Mouse (Mus musculus): ENCODE measurements around the gene Prickle2. TPM values are rescaled to one million over a fixed set of nuclear protein-coding genes. Genes with fewer than 3 reads are reported as not detected.
A peak's percentile ranks its signal among the peaks of the same experiment; 100 is the strongest.

Prickle2 gene
- polyA plus RNA-seq, 1 experiment from 2014 or later, result 13.6 TPM

DNA sequence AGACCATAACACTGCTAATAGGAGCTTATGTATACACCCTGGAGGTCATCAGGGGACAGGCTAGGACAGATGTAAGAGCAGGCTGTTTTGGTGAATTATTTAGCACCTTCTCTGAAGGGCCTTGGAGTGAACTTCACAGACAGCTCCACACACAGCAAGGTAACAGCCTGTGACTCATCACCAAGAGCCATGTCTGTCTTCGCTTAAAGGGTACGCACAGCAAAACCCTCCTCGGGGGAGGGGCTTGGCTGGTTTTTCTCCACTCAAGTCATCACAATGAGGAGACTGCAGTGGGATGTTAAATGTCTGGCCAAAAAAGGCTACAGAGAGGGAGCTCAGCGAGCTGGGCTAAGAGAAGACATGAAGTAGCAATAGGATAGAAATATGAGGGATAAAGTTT is 206.5 kb downstream of the Prickle2 start:
- Histone ChIP-seq H3K36me3 (ENCODE audit: control insufficient read depth, insufficient read depth, low read length) (no peaks in the 10 kb centered on the region), H3K4me1 (ENCODE audit: control insufficient read depth, insufficient read depth, low read depth, low read length) (no peaks in the 10 kb centered on the region), H3K4me3 (ENCODE audit: low read length) (no peak overlapping the region), H3K9ac (ENCODE audit: low read depth, low read length) (no peak overlapping the region), H3K4me2 (ENCODE audit: low read length) (no peak overlapping the region), H3K27ac (ENCODE audit: low read depth, low read length) (no peak overlapping the region), H3K9me3 (ENCODE audit: control insufficient read depth, low read length) (no peaks in the 10 kb centered on the region), H3K27me3 (replicated peaks; ENCODE audit: control insufficient read depth, insufficient read depth, low read length) (no peaks in the 10 kb centered on the region)
- no peak for ATAC-seq
- WGBS, result 83% methylated on average over 4 of the region's 4 CpGs

DNA sequence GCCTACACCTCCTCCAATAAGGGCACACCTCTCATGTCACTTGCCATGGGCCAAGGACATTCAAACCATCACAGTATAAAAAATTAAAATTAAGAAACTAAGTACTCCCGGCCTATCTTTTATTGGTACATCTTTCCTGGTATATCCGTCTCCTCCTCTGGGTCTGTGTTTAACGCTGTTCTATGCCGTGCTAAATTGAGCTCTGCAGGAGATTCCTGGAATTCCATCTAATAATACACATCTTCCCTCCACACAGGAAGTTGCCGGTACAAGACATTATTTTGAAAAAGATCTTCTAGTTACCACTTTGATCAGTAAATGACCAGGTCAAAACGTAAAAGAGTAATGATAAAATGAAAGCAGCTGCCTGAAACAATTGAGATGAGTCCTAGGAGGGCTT is 207.4 kb downstream of the Prickle2 start:
- Histone ChIP-seq H3K9ac (ENCODE audit: low read depth, low read length) (no peak overlapping the region), H3K4me1 (ENCODE audit: control insufficient read depth, insufficient read depth, low read depth, low read length) (no peaks in the 10 kb centered on the region), H3K4me3 (ENCODE audit: low read length) (no peak overlapping the region), H3K9me3 (ENCODE audit: control insufficient read depth, low read length) (no peaks in the 10 kb centered on the region), H3K36me3 (ENCODE audit: control insufficient read depth, insufficient read depth, low read length) (no peaks in the 10 kb centered on the region), H3K27ac (ENCODE audit: low read depth, low read length) (no peak overlapping the region), H3K4me2 (ENCODE audit: low read length) (no peak overlapping the region), H3K27me3 (replicated peaks; ENCODE audit: control insufficient read depth, insufficient read depth, low read length) (no peaks in the 10 kb centered on the region)
- no peak for ATAC-seq
- 58% methylated on average over 6 of the region's 6 CpGs for WGBS

DNA sequence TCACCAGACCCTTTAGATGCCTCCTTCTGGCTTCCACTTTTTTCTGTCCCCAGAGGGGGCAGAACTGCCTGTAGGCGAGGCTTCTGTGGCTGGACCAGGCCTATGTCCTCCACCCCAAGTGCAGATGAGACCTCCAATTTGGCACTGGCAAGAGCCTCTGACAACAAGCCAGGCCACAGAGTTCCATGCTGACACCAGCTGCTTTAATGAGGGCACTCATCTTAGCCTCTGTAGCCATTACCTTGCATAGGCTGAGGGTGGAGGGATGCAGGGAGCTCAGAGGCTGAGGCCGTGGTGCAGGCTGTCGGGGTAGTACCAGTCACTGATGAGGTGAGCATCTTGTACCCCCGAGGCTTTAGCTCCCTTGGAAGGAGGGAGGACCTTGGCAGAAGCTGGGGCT is 208.7 kb downstream of the Prickle2 start:
- Histone ChIP-seq H3K9me3 (ENCODE audit: control insufficient read depth, low read length) (no peaks in the 10 kb centered on the region), H3K36me3 (ENCODE audit: control insufficient read depth, insufficient read depth, low read length) (no peaks in the 10 kb centered on the region), H3K4me3 (ENCODE audit: low read length) (no peak overlapping the region), H3K4me1 (ENCODE audit: control insufficient read depth, insufficient read depth, low read depth, low read length) (no peaks in the 10 kb centered on the region), H3K9ac (ENCODE audit: low read depth, low read length) (no peak overlapping the region), H3K4me2 (ENCODE audit: low read length) (no peak overlapping the region), H3K27me3 (replicated peaks; ENCODE audit: control insufficient read depth, insufficient read depth, low read length) (no peaks in the 10 kb centered on the region), H3K27ac (ENCODE audit: low read depth, low read length) (no peak overlapping the region)
- peak; percentile 72 for ATAC-seq
- WGBS, result 63% methylated on average over 4 of the region's 4 CpGs

DNA sequence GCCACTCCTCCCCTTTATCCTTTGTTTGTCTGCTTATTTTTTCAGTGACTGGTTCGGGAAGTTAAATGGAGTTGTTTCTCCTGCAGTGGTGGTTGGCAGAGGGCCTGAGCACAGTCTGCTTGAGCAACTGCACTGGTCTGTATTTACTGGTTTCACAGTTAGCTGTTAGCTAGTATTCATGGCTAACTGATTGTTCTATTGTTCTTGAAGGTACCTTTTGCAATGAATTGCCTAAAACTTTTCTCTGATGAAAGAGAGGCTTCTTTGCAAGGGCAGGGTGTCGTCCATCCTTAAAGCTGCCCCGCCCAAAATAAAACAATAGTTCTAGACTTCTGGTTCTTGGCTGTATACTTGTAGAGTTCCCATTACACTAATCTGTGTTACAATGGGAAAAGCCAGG is 210.5 kb downstream of the Prickle2 start:
- Histone ChIP-seq H3K27ac (ENCODE audit: low read depth, low read length) (no peak overlapping the region), H3K27me3 (replicated peaks; ENCODE audit: control insufficient read depth, insufficient read depth, low read length) (no peaks in the 10 kb centered on the region), H3K4me1 (ENCODE audit: control insufficient read depth, insufficient read depth, low read depth, low read length) (no peaks in the 10 kb centered on the region), H3K36me3 (ENCODE audit: control insufficient read depth, insufficient read depth, low read length) (no peaks in the 10 kb centered on the region), H3K4me2 (ENCODE audit: low read length) (no peak overlapping the region), H3K4me3 (ENCODE audit: low read length) (no peak overlapping the region), H3K9ac (ENCODE audit: low read depth, low read length) (no peak overlapping the region), H3K9me3 (ENCODE audit: control insufficient read depth, low read length) (no peaks in the 10 kb centered on the region)
- WGBS, result 71% methylated on average over 3 of the region's 3 CpGs
- ATAC-seq, result no peak

DNA sequence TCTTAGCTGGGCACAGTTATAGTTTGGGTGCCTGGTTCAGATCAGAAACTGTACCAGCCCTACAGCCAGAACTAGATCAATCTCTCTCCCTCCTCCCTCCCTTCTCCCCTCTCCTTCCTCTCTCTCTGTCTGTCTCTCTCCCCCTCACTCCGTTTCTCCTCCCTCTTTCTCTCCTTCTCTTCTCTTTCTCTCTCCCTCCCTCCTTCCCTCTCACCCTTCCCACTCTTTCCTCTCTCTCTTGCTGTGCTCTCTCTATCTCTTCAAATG is 224.3 kb downstream of the Prickle2 start:
- Histone ChIP-seq H3K27ac (ENCODE audit: low read depth, low read length) (peak overlapping the region; percentile 89), H3K27me3 (replicated peaks; ENCODE audit: control insufficient read depth, insufficient read depth, low read length) (no peaks in the 10 kb centered on the region), H3K4me1 (ENCODE audit: control insufficient read depth, insufficient read depth, low read depth, low read length) (peaks cover 24% of the 10 kb centered on the region), H3K36me3 (ENCODE audit: control insufficient read depth, insufficient read depth, low read length) (no peaks in the 10 kb centered on the region), H3K4me3 (ENCODE audit: low read length) (peak overlapping the region; percentile 52), H3K9ac (ENCODE audit: low read depth, low read length) (peak overlapping the region; percentile 67), H3K4me2 (ENCODE audit: low read length) (peak overlapping the region; percentile 65), H3K9me3 (ENCODE audit: control insufficient read depth, low read length) (no peaks in the 10 kb centered on the region)
- peak; percentile 40 for ATAC-seq
- 0% methylated on average over 1 of the region's 1 CpGs for WGBS

DNA sequence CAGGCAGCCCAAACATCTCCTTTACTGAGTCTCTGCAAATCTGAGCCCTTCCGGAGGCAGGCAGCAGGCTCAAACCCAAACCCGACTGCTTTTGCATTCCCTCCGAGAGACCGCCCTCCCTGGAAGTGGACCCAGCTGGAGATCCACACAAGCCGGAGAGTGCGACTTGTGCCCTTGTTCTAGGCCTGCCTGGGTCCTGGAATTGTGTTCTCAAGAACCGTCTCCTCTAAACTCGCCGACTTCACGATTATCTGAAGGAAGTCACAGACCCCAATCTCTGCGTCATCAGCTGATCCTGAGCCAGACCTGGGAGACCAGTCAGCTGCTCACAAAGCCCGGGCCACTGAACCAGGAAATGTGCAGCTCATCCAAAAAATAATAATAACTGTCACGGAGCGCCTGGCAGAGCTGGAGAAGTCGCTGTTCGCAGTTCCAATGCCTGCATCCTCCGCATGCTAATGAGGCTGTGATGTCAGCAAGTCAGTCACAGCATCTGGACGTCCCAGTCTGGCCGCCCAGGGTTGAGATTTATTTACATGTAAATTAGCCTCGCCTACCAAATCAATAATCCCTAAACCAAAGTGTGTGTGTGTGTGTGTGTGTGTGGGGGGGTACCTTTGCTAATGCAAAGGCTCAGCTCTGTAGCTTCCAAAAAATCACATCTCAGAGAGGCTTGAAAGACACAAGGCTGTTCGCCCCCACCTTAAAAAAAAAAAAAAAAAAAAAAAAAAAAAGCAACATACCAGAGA is 224.8 kb downstream of the Prickle2 start:
- Histone ChIP-seq H3K27ac (ENCODE audit: low read depth, low read length) (peak overlapping the region; percentile 89), H3K27me3 (replicated peaks; ENCODE audit: control insufficient read depth, insufficient read depth, low read length) (no peaks in the 10 kb centered on the region), H3K4me3 (ENCODE audit: low read length) (peak overlapping the region; percentile 52), H3K9me3 (ENCODE audit: control insufficient read depth, low read length) (no peaks in the 10 kb centered on the region), H3K4me1 (ENCODE audit: control insufficient read depth, insufficient read depth, low read depth, low read length) (peaks cover 24% of the 10 kb centered on the region), H3K4me2 (ENCODE audit: low read length) (peak overlapping the region; percentile 65), H3K36me3 (ENCODE audit: control insufficient read depth, insufficient read depth, low read length) (no peaks in the 10 kb centered on the region), H3K9ac (ENCODE audit: low read depth, low read length) (peak overlapping the region; percentile 67)
- peak; percentile 80 for ATAC-seq
- under 1% methylated on average over 21 of the region's 21 CpGs for WGBS

DNA sequence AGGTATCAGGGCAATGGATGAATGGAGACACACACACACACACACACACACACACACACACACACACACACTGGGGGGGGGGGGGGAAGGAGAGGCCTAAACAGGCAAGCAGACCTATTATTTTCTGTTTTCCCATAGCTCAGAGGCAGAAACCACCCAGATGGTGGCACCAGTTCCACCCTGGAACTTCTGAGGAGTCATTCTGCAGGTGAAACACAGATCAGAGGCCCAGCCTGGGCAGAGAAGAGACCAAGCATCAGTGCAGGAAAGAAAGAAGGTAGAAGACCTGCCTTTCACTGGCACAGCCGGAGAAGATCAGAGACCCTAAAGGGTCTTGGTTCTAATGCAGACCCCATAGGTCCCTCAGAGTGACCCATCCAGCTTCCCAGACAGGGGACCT is 227.3 kb downstream of the Prickle2 start:
- Histone ChIP-seq H3K9ac (ENCODE audit: low read depth, low read length) (peak overlapping the region; percentile 4), H3K4me2 (ENCODE audit: low read length) (peak overlapping the region; percentile 65), H3K9me3 (ENCODE audit: control insufficient read depth, low read length) (no peaks in the 10 kb centered on the region), H3K4me3 (ENCODE audit: low read length) (peak overlapping the region; percentile 52), H3K27me3 (replicated peaks; ENCODE audit: control insufficient read depth, insufficient read depth, low read length) (no peaks in the 10 kb centered on the region), H3K27ac (ENCODE audit: low read depth, low read length) (no peak overlapping the region), H3K36me3 (ENCODE audit: control insufficient read depth, insufficient read depth, low read length) (no peaks in the 10 kb centered on the region), H3K4me1 (ENCODE audit: control insufficient read depth, insufficient read depth, low read depth, low read length) (peaks cover 24% of the 10 kb centered on the region)
- no peak for ATAC-seq
- 100% methylated on average over 1 of the region's 1 CpGs for WGBS

DNA sequence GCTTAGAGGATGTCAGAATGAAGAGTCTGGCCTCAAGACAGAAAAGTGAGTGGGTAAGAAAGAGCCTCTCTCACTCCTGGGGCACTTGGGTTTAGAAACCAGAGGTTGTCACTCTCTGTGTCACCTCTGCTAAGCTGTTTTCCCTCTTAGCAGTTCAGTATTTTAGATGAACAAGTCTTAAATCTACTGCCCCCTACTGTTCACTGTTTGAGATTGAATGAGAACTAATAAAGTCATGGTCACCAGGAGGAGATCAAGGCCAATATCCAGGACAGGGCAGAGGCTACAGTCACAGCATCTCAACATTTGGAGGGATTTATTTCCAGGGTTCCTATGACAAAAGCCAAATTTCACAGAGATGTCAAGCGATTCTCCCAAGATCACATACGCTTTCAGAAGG is 228.3 kb downstream of the Prickle2 start:
- ATAC-seq, result no peak
- peaks cover 24% of the 10 kb centered on the region for H3K4me1 ChIP-seq (ENCODE audit: control insufficient read depth, insufficient read depth, low read depth, low read length)
- no peak overlapping the region for H3K9ac ChIP-seq (ENCODE audit: low read depth, low read length)
- no peak overlapping the region for H3K27ac ChIP-seq (ENCODE audit: low read depth, low read length)
- peak overlapping the region; percentile 65 for H3K4me2 ChIP-seq (ENCODE audit: low read length)
- H3K4me3 ChIP-seq (ENCODE audit: low read length), result no peak overlapping the region
- 87% methylated on average over 2 of the region's 2 CpGs for WGBS
- no peaks in the 10 kb centered on the region for H3K36me3 ChIP-seq (ENCODE audit: control insufficient read depth, insufficient read depth, low read length)
- H3K27me3 ChIP-seq (replicated peaks; ENCODE audit: control insufficient read depth, insufficient read depth, low read length), result no peaks in the 10 kb centered on the region
- H3K9me3 ChIP-seq (ENCODE audit: control insufficient read depth, low read length), result no peaks in the 10 kb centered on the region

DNA sequence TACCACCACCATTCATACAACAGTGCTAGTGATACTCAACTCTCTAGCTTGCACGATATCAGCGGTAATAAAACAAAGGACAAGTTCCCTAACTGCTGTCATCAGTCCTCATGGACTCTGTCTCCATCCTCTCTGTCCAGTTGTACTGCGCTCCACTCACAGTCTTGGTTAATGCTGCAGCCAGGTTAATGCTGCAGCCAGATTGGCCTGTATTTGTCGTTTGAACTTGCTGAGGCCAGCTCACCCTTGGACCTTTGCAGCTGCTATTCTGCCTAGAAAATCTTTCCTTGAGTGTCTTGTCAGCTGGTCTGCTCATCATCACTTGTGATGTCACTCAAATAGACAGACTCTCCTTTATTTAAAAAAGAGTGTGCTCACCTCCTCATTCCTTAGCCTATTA is 236.5 kb downstream of the Prickle2 start:
- H3K9me3 ChIP-seq (ENCODE audit: control insufficient read depth, low read length), result no peaks in the 10 kb centered on the region
- H3K4me2 ChIP-seq (ENCODE audit: low read length), result no peak overlapping the region
- peaks cover 35% of the 10 kb centered on the region for H3K4me1 ChIP-seq (ENCODE audit: control insufficient read depth, insufficient read depth, low read depth, low read length)
- H3K9ac ChIP-seq (ENCODE audit: low read depth, low read length), result no peak overlapping the region
- 80% methylated on average over 4 of the region's 4 CpGs for WGBS
- H3K27me3 ChIP-seq (replicated peaks; ENCODE audit: control insufficient read depth, insufficient read depth, low read length), result no peaks in the 10 kb centered on the region
- H3K27ac ChIP-seq (ENCODE audit: low read depth, low read length), result no peak overlapping the region
- H3K36me3 ChIP-seq (ENCODE audit: control insufficient read depth, insufficient read depth, low read length), result no peaks in the 10 kb centered on the region
- no peak overlapping the region for H3K4me3 ChIP-seq (ENCODE audit: low read length)
- ATAC-seq, result no peak

DNA sequence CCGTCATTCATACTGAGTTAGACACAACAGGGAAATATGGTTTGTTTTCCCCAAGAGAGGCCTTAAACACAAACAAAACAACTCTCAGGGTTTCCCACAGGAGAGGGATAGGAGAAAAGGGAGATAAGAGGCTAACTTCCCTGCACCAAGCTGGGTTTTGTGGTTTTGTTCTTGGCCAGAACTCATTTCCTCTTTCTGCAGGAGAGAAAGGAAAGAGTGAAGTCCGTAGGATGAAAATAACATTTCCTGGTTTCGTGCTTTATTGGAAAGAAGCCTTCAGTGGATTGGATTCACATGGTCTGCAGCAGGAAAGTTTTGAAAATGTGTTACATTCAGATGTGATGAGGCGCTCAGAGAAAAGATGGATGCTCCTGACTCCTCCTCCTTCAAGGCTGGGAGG is 237.1 kb downstream of the Prickle2 start:
- Histone ChIP-seq H3K4me2 (ENCODE audit: low read length) (no peak overlapping the region; the same call in 1 of the 2 replicates), H3K9ac (ENCODE audit: low read depth, low read length) (no peak overlapping the region), H3K9me3 (ENCODE audit: control insufficient read depth, low read length) (no peaks in the 10 kb centered on the region), H3K4me1 (ENCODE audit: control insufficient read depth, insufficient read depth, low read depth, low read length) (peaks cover 36% of the 10 kb centered on the region), H3K36me3 (ENCODE audit: control insufficient read depth, insufficient read depth, low read length) (no peaks in the 10 kb centered on the region), H3K4me3 (ENCODE audit: low read length) (no peak overlapping the region), H3K27ac (ENCODE audit: low read depth, low read length) (no peak overlapping the region), H3K27me3 (replicated peaks; ENCODE audit: control insufficient read depth, insufficient read depth, low read length) (no peaks in the 10 kb centered on the region)
- WGBS, result 84% methylated on average over 4 of the region's 4 CpGs
- ATAC-seq, result no peak
